Mouse (Mus musculus) ES-Bruce4 (cell line): ENCODE data around the gene Hfe2.

Source experiments
- CTCF ChIP-seq: IDR thresholded peaks from one replicate; pipeline ENCODE4 v1.8.1; 2011; ENCODE audit warnings: low read depth, low read length
- EP300 ChIP-seq: IDR thresholded peaks from 2 replicates; pipeline ENCODE4 v1.6.1; 2011; ENCODE audit warnings: low read depth, low read length; ENCODE audit not compliant: insufficient read depth
- POLR2A ChIP-seq: IDR thresholded peaks from one replicate; pipeline ENCODE4 v1.8.1; 2011; ENCODE audit warnings: low read length; ENCODE audit not compliant: insufficient read depth

DNA sequence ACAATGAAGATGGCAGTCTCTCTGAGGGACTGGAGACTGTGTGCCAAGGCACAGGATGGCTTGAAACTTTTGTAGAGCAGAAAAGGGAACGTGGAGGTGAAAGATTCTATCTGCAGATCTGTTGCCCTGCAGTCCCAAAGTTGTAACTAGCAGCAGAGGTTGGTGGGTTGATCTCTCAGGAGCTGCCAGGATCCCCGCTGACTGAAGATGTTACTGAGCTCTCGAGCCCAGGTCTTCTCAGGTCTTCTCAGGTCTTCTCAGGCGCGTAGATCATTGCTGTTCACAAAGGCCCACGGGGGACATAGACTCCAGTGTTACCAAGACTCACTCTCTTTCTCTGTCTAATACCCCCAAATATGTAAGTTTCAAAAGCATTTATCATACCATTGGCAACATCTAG is 20.0 kb upstream of the Hfe2 start:
- TF ChIP-seq CTCF (no peak), POLR2A (no peak), EP300 (no peak)
